Mouse (Mus musculus) thymus, postnatal 36 days (tissue): ENCODE results near the gene Hmgb3.

ENCODE experiments used
- DNase-seq, 2 experiments: peaks; one replicate each; pipeline ENCODE4 v3.0.0; 2022; ENCODE audit warnings: mixed read lengths in 2 of 2

The Hmgb3 gene

DNA sequence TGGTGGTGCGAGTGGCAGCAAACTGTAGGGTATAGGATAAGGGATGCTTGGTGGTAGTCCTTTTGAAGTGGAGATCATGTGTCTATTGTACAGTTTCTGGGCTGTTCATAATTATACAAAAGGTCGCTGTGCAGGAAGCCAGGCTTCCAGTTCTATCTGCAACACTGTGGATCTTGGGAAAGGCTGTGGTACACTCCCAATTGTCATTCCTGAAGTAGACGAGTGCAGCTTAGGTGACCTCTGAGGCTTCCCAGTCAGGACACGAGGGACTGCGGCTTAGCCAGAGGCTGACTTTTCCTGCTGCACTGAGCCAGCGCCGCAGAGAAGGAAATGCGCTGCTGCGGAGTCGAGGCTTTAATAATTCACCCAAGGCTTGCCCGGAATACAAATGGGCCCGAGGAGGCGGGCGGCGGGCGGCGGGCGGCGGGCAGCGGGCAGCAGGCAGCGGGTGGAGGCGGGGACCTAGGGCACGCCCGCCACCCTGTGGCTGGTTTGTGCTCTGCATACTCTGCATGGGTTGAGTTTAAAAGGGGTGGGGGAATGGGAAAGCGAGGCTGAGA is 45.4 kb downstream of the Hmgb3 start:
- DNase-seq = peak; percentile 39 to 47
